Mouse (Mus musculus) kidney, embryonic 16.5 days (tissue): ENCODE measurements around the gene Cemip2. TPM values are rescaled to one million over a fixed set of nuclear protein-coding genes. Genes with fewer than 3 reads are reported as not detected.

Source experiments
- ATAC-seq: fragments of 200-750 bp; cut with Nextera tagmentation; 2 replicates; pipeline ENCODE4 v1.8.0; 2017; ENCODE audit warnings: moderate TSS enrichment; ENCODE audit not compliant: low FRiP score, low TSS enrichment
- H3K27ac ChIP-seq: fragments of 300-500 bp; sonication (generic); 2 replicates; pipeline ENCODE4 v1.5.1; 2014; ENCODE audit warnings: low read length
- H3K27me3 ChIP-seq: fragments of 300-500 bp; sonication (generic); 2 replicates; pipeline ENCODE4 v1.6.1; 2014; ENCODE audit warnings: low read length, control low read depth, mixed read lengths; ENCODE audit not compliant: insufficient read depth
- H3K36me3 ChIP-seq: fragments of 300-500 bp; sonication (generic); 2 replicates; pipeline ENCODE4 v1.6.1; 2014; ENCODE audit warnings: low read length, control low read depth, mixed read lengths; ENCODE audit not compliant: insufficient read depth
- H3K4me1 ChIP-seq: fragments of 300-500 bp; sonication (generic); 2 replicates; pipeline ENCODE4 v1.6.1; 2014; ENCODE audit warnings: low read length, control low read depth, mixed read lengths; ENCODE audit not compliant: insufficient read depth
- H3K4me2 ChIP-seq: fragments of 300-500 bp; sonication (generic); replicated peaks from 2 replicates; pipeline ENCODE4 v1.6.1; 2014; ENCODE audit warnings: low read depth, low read length
- H3K4me3 ChIP-seq: fragments of 300-500 bp; sonication (generic); 2 replicates; pipeline ENCODE4 v1.5.1; 2014; ENCODE audit warnings: mild to moderate bottlenecking, low read length
- H3K9ac ChIP-seq: fragments of 300-500 bp; sonication (generic); replicated peaks from 2 replicates; pipeline ENCODE4 v1.6.1; 2014; ENCODE audit warnings: low read length
- H3K9me3 ChIP-seq: fragments of 300-500 bp; sonication (generic); 2 replicates; pipeline ENCODE4 v1.6.1; 2016; ENCODE audit warnings: low read length, control low read depth
- WGBS: fragments of 180-500 bp; shearing (Covaris S2); extraction: QIAGEN DNeasy Blood & Tissue Kit; methylation state at CpG from one replicate; pipeline ENCODE4 v1.1.7; 2014; 5-methylcytosine and 5-hydroxymethylcytosine counted together
- polyA plus RNA-seq: library from polyadenylated mRNA; unstranded; fragments of >200 nt; fragmentation: Nextera tagmentation; extraction: Ambion mirVana; gene quantifications from 2 replicates; pipeline ENCODE4 v1.2.1, GENCODE M21; 2015

The Cemip2 gene
- polyA plus RNA-seq, 1 experiment from 2014 or later = 22.9 TPM

DNA sequence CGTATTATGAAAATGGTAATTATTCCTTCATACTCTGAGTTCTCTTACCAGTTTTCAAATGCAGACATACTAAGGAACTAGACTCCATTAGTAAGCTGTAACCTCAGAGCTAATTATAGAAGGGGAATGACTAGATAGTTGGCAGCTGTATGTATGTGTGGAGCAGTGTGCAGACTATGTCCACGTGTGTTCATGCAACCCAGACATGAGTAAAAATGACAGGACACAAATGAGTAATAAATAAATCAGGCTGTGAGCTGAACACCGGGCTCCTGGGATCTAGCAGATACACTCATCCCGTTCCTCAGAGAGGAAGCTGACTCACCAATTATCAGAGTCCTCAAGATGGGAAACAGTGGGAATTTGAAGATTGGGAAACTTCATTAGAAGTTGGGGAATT, 42.0 kb downstream of the Cemip2 start:
- Histone ChIP-seq H3K4me3 (no peak overlapping the region), H3K4me1 (no peaks in the 10 kb centered on the region), H3K9ac (no peak overlapping the region), H3K27me3 (no peaks in the 10 kb centered on the region), H3K9me3 (no peaks in the 10 kb centered on the region), H3K4me2 (no peak overlapping the region), H3K27ac (no peak overlapping the region), H3K36me3 (peaks cover 36% of the 10 kb centered on the region)
- WGBS = 73% methylated on average over 4 of the region's 4 CpGs
- no peak for ATAC-seq

GRCm38 (mm10) chr19:21821877-21822276, 43.7 kb downstream of the Cemip2 start:
- Histone ChIP-seq H3K9ac (no peak overlapping the region), H3K27ac (no peak overlapping the region), H3K4me1 (no peaks in the 10 kb centered on the region), H3K27me3 (no peaks in the 10 kb centered on the region), H3K36me3 (peaks cover 28% of the 10 kb centered on the region), H3K4me3 (no peak overlapping the region), H3K9me3 (no peaks in the 10 kb centered on the region), H3K4me2 (no peak overlapping the region)
- ATAC-seq = peak; percentile 62; the same call in 1 of the 2 replicates
- 43% methylated on average over 6 of the region's 6 CpGs for WGBS

DNA sequence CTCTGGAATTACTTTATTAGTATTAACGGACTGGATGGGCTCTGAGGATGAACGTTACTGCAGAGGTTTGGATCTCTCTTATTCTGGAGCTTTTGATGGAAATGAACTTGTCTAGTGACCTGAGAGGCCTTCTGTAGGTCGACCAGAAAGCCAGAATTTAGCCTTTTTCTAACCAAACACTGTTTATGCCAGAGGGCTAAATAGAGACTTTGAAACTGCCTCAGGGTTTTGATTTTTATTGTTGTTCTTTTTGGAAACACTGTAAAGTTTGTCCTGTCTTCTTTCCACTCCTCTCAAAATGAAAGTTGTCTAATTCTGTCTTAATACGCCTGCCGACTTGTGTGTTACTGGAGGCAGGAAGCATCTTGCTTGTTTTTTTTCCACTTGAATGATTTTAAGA, 46.0 kb downstream of the Cemip2 start:
- H3K9me3 ChIP-seq = no peaks in the 10 kb centered on the region
- no peak overlapping the region for H3K4me3 ChIP-seq
- no peak overlapping the region for H3K27ac ChIP-seq
- no peak overlapping the region for H3K4me2 ChIP-seq
- H3K4me1 ChIP-seq = no peaks in the 10 kb centered on the region
- H3K27me3 ChIP-seq = no peaks in the 10 kb centered on the region
- WGBS = 85% methylated on average over 5 of the region's 5 CpGs
- no peak for ATAC-seq
- H3K9ac ChIP-seq = no peak overlapping the region
- H3K36me3 ChIP-seq = peaks cover 32% of the 10 kb centered on the region

DNA sequence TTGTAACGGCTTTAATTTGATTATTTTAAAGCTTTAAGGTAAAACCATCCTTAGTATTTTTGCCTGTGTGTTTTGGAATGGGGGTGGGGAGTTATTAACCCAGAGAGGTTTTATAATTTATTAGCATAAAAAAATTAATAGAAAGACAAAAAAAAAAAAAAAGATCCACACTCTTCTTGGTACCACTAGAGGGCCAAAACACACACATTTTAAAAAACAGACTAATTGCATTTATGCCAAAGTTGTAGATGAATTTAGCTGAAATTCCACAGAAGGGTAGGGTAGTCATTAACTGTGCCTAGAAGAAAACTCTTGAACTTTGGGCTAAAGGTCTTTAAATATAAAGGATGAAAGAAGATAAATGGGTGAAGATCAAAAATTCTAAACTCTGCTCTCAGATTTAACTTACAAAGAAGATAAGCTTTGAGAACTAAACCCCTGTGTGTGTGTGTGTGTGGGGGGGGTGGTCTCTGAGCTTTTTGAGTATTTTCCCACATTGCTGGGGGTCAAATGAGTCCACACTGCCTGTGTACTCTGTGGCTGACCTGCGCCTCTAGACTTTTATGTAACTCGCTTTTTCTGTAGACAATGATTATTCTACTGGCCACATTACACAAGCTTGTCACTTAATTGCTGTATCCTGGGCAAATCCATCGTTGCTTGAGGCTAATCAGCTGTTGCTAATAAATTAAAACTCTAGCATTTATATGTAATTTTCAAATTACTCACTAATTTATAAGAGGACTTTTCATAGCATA, 47.2 kb downstream of the Cemip2 start:
- Histone ChIP-seq H3K36me3 (peaks cover 36% of the 10 kb centered on the region), H3K4me1 (no peaks in the 10 kb centered on the region), H3K4me2 (no peak overlapping the region), H3K9me3 (no peaks in the 10 kb centered on the region), H3K4me3 (no peak overlapping the region), H3K9ac (no peak overlapping the region), H3K27me3 (no peaks in the 10 kb centered on the region), H3K27ac (no peak overlapping the region)
- 80% methylated on average over 4 of the region's 4 CpGs for WGBS
- 0 out of 2 replicates have a peak, but pooled peaks have one; percentile 4 for ATAC-seq

DNA sequence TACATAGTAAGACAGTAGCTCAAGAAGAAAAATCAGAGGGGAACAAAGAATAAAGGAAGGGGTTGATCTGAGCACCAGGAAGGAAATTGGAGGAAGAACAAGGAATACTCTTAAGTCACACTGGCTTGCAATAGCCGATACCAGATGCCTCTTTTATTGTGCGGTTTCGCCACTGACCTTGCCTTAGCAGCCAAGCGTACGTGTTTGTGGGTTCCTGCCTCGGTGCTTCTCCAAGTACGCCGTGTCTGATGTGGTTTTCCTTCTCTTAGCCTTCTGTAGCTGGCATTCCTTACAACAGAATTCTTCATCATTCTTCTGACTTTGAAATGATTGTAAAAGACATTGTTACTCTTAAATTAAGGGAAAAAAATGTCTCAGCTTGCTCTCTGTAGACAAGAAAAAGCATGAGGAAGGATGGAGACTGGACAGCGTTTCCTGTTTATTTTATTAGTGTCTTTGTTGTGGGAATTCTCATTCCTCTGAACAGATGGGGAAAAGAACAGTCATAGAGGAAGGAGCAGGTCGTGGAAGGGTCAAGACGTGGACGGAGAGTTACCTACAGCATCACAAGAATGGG, 55.4 kb downstream of the Cemip2 start:
- peaks cover 55% of the 10 kb centered on the region for H3K36me3 ChIP-seq
- H3K4me3 ChIP-seq = no peak overlapping the region
- peak overlapping the region; percentile 31; the same call in 1 of the 2 replicates for H3K27ac ChIP-seq
- ATAC-seq = 0 out of 2 replicates have a peak, but pooled peaks have one; percentile 42
- H3K4me2 ChIP-seq = no peak overlapping the region
- H3K4me1 ChIP-seq = no peaks in the 10 kb centered on the region
- WGBS = 56% methylated on average over 12 of the region's 12 CpGs
- no peaks in the 10 kb centered on the region for H3K27me3 ChIP-seq
- no peaks in the 10 kb centered on the region for H3K9me3 ChIP-seq
- H3K9ac ChIP-seq = no peak overlapping the region

DNA sequence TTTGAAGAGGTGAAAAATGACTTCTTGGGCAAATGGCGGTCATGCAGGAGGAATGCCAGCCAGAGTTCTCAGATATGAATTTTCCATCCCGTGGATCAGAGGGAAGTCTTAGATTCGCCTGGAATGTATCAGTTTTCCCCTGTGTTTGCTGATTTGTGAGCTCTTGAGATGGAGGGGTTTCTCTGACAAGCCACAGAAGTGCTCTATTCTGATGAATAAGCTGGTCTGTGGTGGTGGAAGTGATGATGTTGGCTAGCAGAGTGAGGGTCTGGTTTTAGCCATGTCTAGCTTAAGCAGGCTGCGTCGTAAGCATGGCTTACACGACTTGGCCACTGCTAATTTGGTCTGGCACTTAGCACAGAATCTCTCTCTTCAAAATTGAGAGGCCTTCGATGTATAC, 56.8 kb downstream of the Cemip2 start:
- Histone ChIP-seq H3K27me3 (no peaks in the 10 kb centered on the region), H3K4me3 (no peak overlapping the region), H3K36me3 (peaks cover 49% of the 10 kb centered on the region), H3K9me3 (no peaks in the 10 kb centered on the region), H3K9ac (no peak overlapping the region), H3K4me1 (no peaks in the 10 kb centered on the region), H3K4me2 (no peak overlapping the region), H3K27ac (no peak overlapping the region)
- WGBS = 92% methylated on average over 7 of the region's 7 CpGs
- no peak for ATAC-seq

DNA sequence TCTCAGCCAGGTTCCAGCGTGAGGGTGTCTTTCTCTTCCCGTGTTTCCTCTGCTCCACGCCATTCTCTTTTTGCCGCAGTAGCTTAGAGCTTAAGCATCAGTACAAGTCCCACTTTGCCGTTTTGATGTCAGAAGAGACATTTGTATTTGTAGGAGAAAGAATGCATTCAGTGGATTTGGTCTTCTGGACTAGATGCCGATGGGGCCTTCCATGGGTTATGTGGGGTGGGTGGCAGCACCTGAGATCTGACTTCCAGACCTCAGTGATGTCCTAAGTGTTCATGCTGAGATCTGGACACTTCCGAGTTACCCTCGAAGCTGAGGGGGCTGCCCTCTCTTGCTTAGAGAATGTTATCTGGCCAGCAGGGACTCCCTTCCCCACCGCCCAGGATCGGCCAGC, 72.6 kb downstream of the Cemip2 start:
- Histone ChIP-seq H3K4me2 (no peak overlapping the region), H3K9me3 (no peaks in the 10 kb centered on the region), H3K27me3 (no peaks in the 10 kb centered on the region), H3K4me1 (no peaks in the 10 kb centered on the region), H3K27ac (no peak overlapping the region), H3K9ac (no peak overlapping the region), H3K36me3 (peaks cover 50% of the 10 kb centered on the region), H3K4me3 (no peak overlapping the region)
- no peak for ATAC-seq
- WGBS = 89% methylated on average over 10 of the region's 10 CpGs

DNA sequence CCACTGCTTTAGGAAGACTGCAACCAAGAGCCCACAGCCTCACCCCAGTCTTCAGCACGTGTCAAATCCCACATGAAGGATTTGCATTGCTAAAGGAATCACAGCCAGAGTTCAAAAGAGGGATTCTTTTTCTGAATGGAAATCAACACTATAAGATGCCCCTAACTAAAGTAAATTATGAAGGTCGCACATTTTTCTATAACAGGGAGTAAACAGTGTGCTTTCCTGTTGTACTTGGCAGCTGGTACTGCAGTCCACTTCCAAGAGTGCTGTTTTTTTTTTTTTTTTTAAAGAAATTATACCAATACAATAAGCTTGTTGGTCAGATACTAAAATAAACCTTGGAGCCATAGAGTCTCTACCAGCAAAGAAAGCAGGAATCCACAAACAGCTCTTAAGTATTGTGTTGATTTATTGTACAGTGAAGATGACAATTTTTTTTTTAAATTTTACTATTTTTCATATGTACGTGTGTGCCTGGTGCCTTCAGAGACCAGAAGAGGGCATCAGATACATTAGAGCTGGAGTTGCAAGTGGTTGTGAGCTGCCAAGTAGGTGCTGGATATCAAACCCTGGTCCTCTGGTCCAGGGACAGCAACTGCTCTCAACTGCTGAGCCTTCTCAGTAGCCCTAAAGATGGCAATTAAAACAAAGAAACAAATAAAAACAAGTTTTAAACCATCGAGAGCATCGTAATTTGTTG, 76.5 kb downstream of the Cemip2 start:
- H3K4me3 ChIP-seq = no peak overlapping the region
- H3K9ac ChIP-seq = no peak overlapping the region
- H3K27ac ChIP-seq = no peak overlapping the region
- ATAC-seq = peak; percentile 42; the same call in 1 of the 2 replicates
- WGBS = 85% methylated on average over 5 of the region's 5 CpGs
- H3K9me3 ChIP-seq = no peaks in the 10 kb centered on the region
- H3K4me2 ChIP-seq = no peak overlapping the region
- H3K36me3 ChIP-seq = peaks cover 44% of the 10 kb centered on the region
- H3K4me1 ChIP-seq = no peaks in the 10 kb centered on the region
- H3K27me3 ChIP-seq = no peaks in the 10 kb centered on the region

DNA sequence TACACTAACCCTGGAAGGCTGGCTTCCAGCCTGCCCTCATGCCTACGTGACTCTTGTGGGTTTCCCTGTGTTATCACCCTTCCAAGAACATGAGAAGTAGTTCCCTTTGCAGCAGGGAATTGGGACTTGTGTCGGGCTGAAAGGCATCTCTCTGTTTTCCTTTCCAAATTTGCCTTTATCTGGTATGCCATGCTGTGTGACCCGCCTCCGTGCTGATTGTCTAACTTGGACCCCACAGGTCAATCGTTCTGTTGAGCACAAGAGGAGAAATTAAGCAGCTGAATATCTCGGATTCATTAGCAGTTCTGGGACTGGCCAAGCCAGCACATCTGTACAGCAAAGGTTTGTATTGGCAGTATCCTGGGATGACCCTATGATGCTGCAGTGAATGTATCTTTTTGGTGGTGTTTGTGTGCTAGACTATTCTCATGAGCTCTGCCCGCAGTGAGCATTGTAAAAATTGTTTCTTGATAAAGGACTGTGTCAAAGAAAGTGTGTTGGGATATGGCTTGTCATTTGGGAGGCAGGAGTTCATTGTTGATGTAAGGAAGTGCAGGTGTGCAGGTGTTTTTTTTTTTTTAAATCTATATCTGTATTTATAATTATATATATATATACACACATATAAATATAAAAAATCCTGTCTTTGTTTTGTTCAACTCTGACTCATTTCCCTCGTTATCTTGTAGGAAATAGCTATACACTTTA, 77.4 kb downstream of the Cemip2 start:
- H3K36me3 ChIP-seq = peaks cover 40% of the 10 kb centered on the region
- ATAC-seq = no peak
- WGBS = 91% methylated on average over 8 of the region's 8 CpGs
- H3K27ac ChIP-seq = no peak overlapping the region
- no peak overlapping the region for H3K9ac ChIP-seq
- no peaks in the 10 kb centered on the region for H3K9me3 ChIP-seq
- H3K4me2 ChIP-seq = no peak overlapping the region
- no peaks in the 10 kb centered on the region for H3K4me1 ChIP-seq
- no peak overlapping the region for H3K4me3 ChIP-seq
- H3K27me3 ChIP-seq = no peaks in the 10 kb centered on the region
